Mouse (Mus musculus) kidney, adult 2 months (tissue): ENCODE data around the gene Rspo3.

Experiments
- CTCF ChIP-seq: fragments of 200-500 bp; conservative IDR thresholded peaks from 2 replicates; pipeline ENCODE4 v1.5.1; 2011; ENCODE audit warnings: low read depth, mild to moderate bottlenecking, control low read depth, low read length, moderate library complexity, mixed read lengths; ENCODE audit not compliant: insufficient read depth, insufficient read length
- POLR2A ChIP-seq: fragments of 200-500 bp; IDR thresholded peaks from one replicate; pipeline ENCODE4 v1.6.1; 2011; ENCODE audit warnings: low read depth, low read length, control low read depth

DNA sequence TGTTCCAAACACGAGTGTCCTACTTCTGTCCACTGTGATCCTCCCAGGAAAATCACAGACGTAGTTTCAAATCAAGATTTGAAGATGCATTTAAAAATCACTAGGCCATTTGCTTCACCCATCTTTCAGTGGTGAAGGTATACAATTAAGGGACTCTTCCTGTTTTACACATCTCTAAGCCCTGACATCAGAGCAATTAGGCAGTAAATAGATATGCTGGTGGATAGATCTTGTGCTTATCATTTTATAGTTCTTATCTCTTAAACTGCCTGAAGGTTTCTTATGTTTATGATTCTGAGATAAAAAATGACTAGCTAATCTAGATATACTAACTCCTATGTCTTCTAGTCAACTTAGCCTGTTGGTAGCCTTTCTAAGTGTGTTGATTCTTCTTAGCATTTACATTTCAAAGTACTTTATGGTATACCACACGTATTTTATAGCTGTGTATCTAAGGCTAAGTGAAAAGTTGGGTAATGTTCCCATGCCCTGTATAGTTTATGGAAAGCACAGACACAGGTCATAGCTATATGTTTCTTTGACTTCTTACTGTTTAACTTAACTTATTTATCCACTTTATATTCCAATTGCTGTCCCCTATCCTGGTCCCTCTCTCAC is 38.4 kb downstream of the Rspo3 start:
- TF ChIP-seq CTCF (no peak), POLR2A (no peak)
